Mouse (Mus musculus): Measurements from ENCODE around the gene Eln. TPM values are rescaled to one million over a fixed set of nuclear protein-coding genes. Genes with fewer than 3 reads are reported as not detected.
A peak's percentile ranks its signal among the peaks of the same experiment; 100 is the strongest.

The Eln gene
- polyA plus RNA-seq, 1 experiment from 2014 or later = 50.5 TPM

DNA sequence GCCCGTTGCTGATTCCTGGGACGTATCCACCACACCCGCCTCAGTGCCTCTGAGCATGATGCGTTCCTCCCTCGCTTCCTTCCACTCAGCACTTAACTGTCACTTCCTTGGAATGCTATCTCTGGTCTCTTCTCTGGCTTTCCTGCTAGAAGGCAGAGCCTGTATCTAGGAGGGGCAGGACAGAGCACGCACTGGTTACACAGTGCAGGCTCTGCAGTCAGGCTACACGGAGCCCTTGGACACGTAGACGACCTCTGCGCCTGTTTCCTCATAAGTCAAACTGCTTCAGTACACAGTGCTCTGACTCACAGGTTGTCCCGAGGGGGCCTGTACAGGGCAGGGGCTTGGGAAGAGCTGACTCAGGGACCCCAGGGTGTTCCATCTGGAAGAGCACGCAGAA lies 66.9 kb downstream of the Eln start:
- H3K36me3 ChIP-seq (ENCODE audit: control insufficient read depth, insufficient read depth, low read length) = 0 out of 2 replicates have a peak, but pooled peaks cover 4% of the 10 kb centered on the region
- no peaks in the 10 kb centered on the region for H3K9me3 ChIP-seq (ENCODE audit: control insufficient read depth, low read length)
- H3K27ac ChIP-seq (ENCODE audit: low read length) = peak overlapping the region; percentile 46
- no peak overlapping the region for H3K4me3 ChIP-seq (ENCODE audit: low read length)
- peak overlapping the region; percentile 30; the same call in 1 of the 2 replicates for H3K9ac ChIP-seq (ENCODE audit: low read depth, low read length)
- H3K4me2 ChIP-seq (ENCODE audit: low read depth, low read length) = no peak overlapping the region
- peaks cover 53% of the 10 kb centered on the region for H3K4me1 ChIP-seq (ENCODE audit: control insufficient read depth, insufficient read depth, low read length)
- 39% methylated on average over 12 of the region's 12 CpGs for WGBS
- peak; percentile 49 for ATAC-seq
- H3K27me3 ChIP-seq (replicated peaks; ENCODE audit: control insufficient read depth, insufficient read depth, low read length) = no peaks in the 10 kb centered on the region

DNA sequence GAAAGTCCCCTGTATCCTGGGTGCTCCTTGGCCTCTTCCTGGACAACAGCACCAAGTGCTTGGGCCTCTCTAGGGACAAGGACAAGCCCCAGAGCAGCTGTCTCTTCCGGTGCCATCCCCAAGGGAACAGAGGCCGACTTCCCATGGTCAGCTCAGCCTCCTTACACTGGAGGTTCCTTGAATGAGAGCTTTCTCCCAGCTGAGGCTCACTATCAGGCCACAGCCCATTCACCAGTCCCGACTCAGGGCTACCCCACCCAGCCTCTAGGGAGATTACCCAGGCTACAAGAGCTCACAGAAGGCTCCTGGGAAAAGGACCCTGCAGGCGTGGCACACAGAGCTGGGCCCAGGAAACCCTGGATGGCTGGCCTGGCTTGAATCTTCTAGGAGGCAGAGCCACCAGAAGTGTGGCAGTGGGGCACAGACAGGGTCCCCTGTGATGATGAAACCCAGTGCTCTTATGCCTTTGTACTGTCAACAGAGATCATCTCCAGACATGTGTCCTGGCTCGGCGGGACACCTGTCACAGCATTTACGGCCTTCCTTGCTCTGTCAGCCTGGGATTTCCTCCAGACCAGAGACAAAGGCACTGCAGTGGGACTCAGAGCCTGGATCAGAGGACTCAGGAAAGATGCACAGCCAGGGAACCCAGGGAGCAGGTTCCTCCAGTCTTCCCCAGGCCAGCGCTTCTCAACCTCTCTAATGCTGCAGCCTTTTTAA lies 68.1 kb downstream of the Eln start:
- Histone ChIP-seq H3K4me3 (ENCODE audit: low read length) (no peak overlapping the region), H3K27ac (ENCODE audit: low read length) (peak overlapping the region; percentile 23), H3K9me3 (ENCODE audit: control insufficient read depth, low read length) (no peaks in the 10 kb centered on the region), H3K27me3 (replicated peaks; ENCODE audit: control insufficient read depth, insufficient read depth, low read length) (no peaks in the 10 kb centered on the region), H3K9ac (ENCODE audit: low read depth, low read length) (peak overlapping the region; percentile 45; the same call in 1 of the 2 replicates), H3K4me2 (ENCODE audit: low read depth, low read length) (no peak overlapping the region), H3K36me3 (ENCODE audit: control insufficient read depth, insufficient read depth, low read length) (0 out of 2 replicates have a peak, but pooled peaks cover 3% of the 10 kb centered on the region), H3K4me1 (ENCODE audit: control insufficient read depth, insufficient read depth, low read length) (peaks cover 53% of the 10 kb centered on the region)
- WGBS = 49% methylated on average over 8 of the region's 8 CpGs
- ATAC-seq = no peak

- ATAC-seq = no peak
- Histone ChIP-seq H3K4me2 (ENCODE audit: low read depth, low read length) (no peak overlapping the region), H3K27ac (ENCODE audit: low read length) (peak overlapping the region; percentile 27; the same call in 1 of the 2 replicates), H3K4me1 (ENCODE audit: control insufficient read depth, insufficient read depth, low read length) (peaks cover 53% of the 10 kb centered on the region), H3K27me3 (replicated peaks; ENCODE audit: control insufficient read depth, insufficient read depth, low read length) (no peaks in the 10 kb centered on the region), H3K9me3 (ENCODE audit: control insufficient read depth, low read length) (no peaks in the 10 kb centered on the region), H3K36me3 (ENCODE audit: control insufficient read depth, insufficient read depth, low read length) (no peaks in the 10 kb centered on the region), H3K9ac (ENCODE audit: low read depth, low read length) (peak overlapping the region; percentile 45; the same call in 1 of the 2 replicates), H3K4me3 (ENCODE audit: low read length) (no peak overlapping the region)
- WGBS = 88% methylated on average over 3 of the region's 3 CpGs
These were observed 69.1 kb downstream of the Eln start for GRCm38 (mm10) chr5:134678031-134678430.

DNA sequence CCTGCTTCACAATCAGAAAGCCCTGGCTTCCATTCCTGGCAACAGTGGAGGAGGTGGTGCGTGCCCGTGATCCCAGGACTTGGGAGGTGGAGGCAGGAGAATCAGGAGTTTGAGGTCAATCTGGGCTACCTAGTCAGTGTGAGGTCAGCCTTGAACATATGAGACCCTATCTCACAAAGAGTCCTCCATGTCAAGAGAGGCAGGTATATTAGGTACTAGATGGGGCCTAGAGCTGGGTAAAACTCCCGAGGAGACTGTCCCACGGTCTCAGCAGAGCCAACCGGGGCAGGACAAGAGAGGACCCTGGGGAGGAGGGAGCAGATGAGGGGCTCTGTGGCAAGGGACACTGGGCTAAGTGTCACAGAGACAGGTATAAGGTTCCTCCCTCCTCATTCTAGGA lies 69.6 kb downstream of the Eln start:
- Histone ChIP-seq H3K27ac (ENCODE audit: low read length) (no peak overlapping the region), H3K9ac (ENCODE audit: low read depth, low read length) (0 out of 2 replicates have a peak overlapping the region, but pooled peaks have one; percentile 59), H3K36me3 (ENCODE audit: control insufficient read depth, insufficient read depth, low read length) (no peaks in the 10 kb centered on the region), H3K27me3 (replicated peaks; ENCODE audit: control insufficient read depth, insufficient read depth, low read length) (no peaks in the 10 kb centered on the region), H3K9me3 (ENCODE audit: control insufficient read depth, low read length) (no peaks in the 10 kb centered on the region), H3K4me1 (ENCODE audit: control insufficient read depth, insufficient read depth, low read length) (peaks cover 53% of the 10 kb centered on the region), H3K4me3 (ENCODE audit: low read length) (no peak overlapping the region), H3K4me2 (ENCODE audit: low read depth, low read length) (no peak overlapping the region)
- 86% methylated on average over 5 of the region's 5 CpGs for WGBS
- ATAC-seq = no peak

GRCm38 (mm10) chr5:134675956-134676759 lies 71.0 kb downstream of the Eln start:
- H3K4me3 ChIP-seq (ENCODE audit: low read length) = peak overlapping the region; percentile 40
- H3K36me3 ChIP-seq (ENCODE audit: control insufficient read depth, insufficient read depth, low read length) = no peaks in the 10 kb centered on the region
- peak overlapping the region; percentile 70 for H3K4me2 ChIP-seq (ENCODE audit: low read depth, low read length)
- H3K9me3 ChIP-seq (ENCODE audit: control insufficient read depth, low read length) = no peaks in the 10 kb centered on the region
- WGBS = 3% methylated on average over 14 of the region's 14 CpGs
- H3K4me1 ChIP-seq (ENCODE audit: control insufficient read depth, insufficient read depth, low read length) = peaks cover 50% of the 10 kb centered on the region
- peak overlapping the region; percentile 59 for H3K9ac ChIP-seq (ENCODE audit: low read depth, low read length)
- peak; percentile 86 for ATAC-seq
- peak overlapping the region; percentile 72 for H3K27ac ChIP-seq (ENCODE audit: low read length)
- no peaks in the 10 kb centered on the region for H3K27me3 ChIP-seq (replicated peaks; ENCODE audit: control insufficient read depth, insufficient read depth, low read length)

DNA sequence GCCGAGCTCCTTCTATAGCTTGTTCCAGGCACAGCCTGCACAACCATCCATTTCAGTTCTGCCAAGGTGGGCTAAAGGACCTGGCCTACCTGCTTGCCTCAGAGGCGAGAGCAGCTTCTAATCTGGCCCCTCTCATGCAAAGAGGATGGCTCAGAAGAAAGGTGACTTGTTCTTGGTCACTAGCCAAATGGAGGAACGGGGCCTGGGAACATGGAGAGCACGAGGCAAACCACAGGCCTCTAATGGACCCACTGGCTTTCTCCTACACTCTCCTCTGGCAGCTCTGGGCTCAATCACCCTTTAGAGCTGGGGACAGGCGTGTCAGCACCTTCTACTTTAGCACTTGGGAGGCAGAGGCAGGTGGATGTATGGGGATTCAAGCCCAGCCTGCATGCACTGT lies 72.1 kb downstream of the Eln start:
- 75% methylated on average over 5 of the region's 5 CpGs for WGBS
- no peaks in the 10 kb centered on the region for H3K9me3 ChIP-seq (ENCODE audit: control insufficient read depth, low read length)
- no peaks in the 10 kb centered on the region for H3K36me3 ChIP-seq (ENCODE audit: control insufficient read depth, insufficient read depth, low read length)
- no peak overlapping the region for H3K9ac ChIP-seq (ENCODE audit: low read depth, low read length)
- ATAC-seq = no peak
- no peak overlapping the region for H3K4me2 ChIP-seq (ENCODE audit: low read depth, low read length)
- no peak overlapping the region for H3K4me3 ChIP-seq (ENCODE audit: low read length)
- no peak overlapping the region for H3K27ac ChIP-seq (ENCODE audit: low read length)
- peaks cover 39% of the 10 kb centered on the region for H3K4me1 ChIP-seq (ENCODE audit: control insufficient read depth, insufficient read depth, low read length)
- no peaks in the 10 kb centered on the region for H3K27me3 ChIP-seq (replicated peaks; ENCODE audit: control insufficient read depth, insufficient read depth, low read length)

GRCm38 (mm10) chr5:134672611-134673010 lies 74.5 kb downstream of the Eln start:
- Histone ChIP-seq H3K9ac (ENCODE audit: low read depth, low read length) (no peak overlapping the region), H3K27me3 (replicated peaks; ENCODE audit: control insufficient read depth, insufficient read depth, low read length) (no peaks in the 10 kb centered on the region), H3K4me1 (ENCODE audit: control insufficient read depth, insufficient read depth, low read length) (peaks cover 19% of the 10 kb centered on the region), H3K27ac (ENCODE audit: low read length) (no peak overlapping the region), H3K36me3 (ENCODE audit: control insufficient read depth, insufficient read depth, low read length) (0 out of 2 replicates have a peak, but pooled peaks cover 4% of the 10 kb centered on the region), H3K9me3 (ENCODE audit: control insufficient read depth, low read length) (no peaks in the 10 kb centered on the region), H3K4me2 (ENCODE audit: low read depth, low read length) (no peak overlapping the region), H3K4me3 (ENCODE audit: low read length) (no peak overlapping the region)
- 92% methylated on average over 6 of the region's 6 CpGs for WGBS
- ATAC-seq = no peak

GRCm38 (mm10) chr5:134672198-134672516 lies 75.0 kb downstream of the Eln start:
- H3K4me2 ChIP-seq (ENCODE audit: low read depth, low read length) = no peak overlapping the region
- H3K27ac ChIP-seq (ENCODE audit: low read length) = no peak overlapping the region
- no peaks in the 10 kb centered on the region for H3K27me3 ChIP-seq (replicated peaks; ENCODE audit: control insufficient read depth, insufficient read depth, low read length)
- no peaks in the 10 kb centered on the region for H3K9me3 ChIP-seq (ENCODE audit: control insufficient read depth, low read length)
- H3K4me1 ChIP-seq (ENCODE audit: control insufficient read depth, insufficient read depth, low read length) = peaks cover 17% of the 10 kb centered on the region
- H3K4me3 ChIP-seq (ENCODE audit: low read length) = no peak overlapping the region
- H3K9ac ChIP-seq (ENCODE audit: low read depth, low read length) = no peak overlapping the region
- ATAC-seq = no peak
- 0 out of 2 replicates have a peak, but pooled peaks cover 4% of the 10 kb centered on the region for H3K36me3 ChIP-seq (ENCODE audit: control insufficient read depth, insufficient read depth, low read length)
- 82% methylated on average over 1 of the region's 1 CpGs for WGBS

GRCm38 (mm10) chr5:134671335-134672197 lies 75.6 kb downstream of the Eln start:
- no peaks in the 10 kb centered on the region for H3K9me3 ChIP-seq (ENCODE audit: control insufficient read depth, low read length)
- H3K4me2 ChIP-seq (ENCODE audit: low read depth, low read length) = no peak overlapping the region
- H3K27ac ChIP-seq (ENCODE audit: low read length) = no peak overlapping the region
- H3K27me3 ChIP-seq (replicated peaks; ENCODE audit: control insufficient read depth, insufficient read depth, low read length) = no peaks in the 10 kb centered on the region
- ATAC-seq = no peak
- H3K9ac ChIP-seq (ENCODE audit: low read depth, low read length) = no peak overlapping the region
- peaks cover 11% of the 10 kb centered on the region for H3K4me1 ChIP-seq (ENCODE audit: control insufficient read depth, insufficient read depth, low read length)
- 0 out of 2 replicates have a peak, but pooled peaks cover 4% of the 10 kb centered on the region for H3K36me3 ChIP-seq (ENCODE audit: control insufficient read depth, insufficient read depth, low read length)
- WGBS = 69% methylated on average over 17 of the region's 17 CpGs
- H3K4me3 ChIP-seq (ENCODE audit: low read length) = no peak overlapping the region
